Mouse (Mus musculus): ENCODE data around the gene Agtrap.

GRCm38 (mm10) chr4:148122694-148123066 lies 34.8 kb upstream of the Agtrap start:
- TF ChIP-seq EP300 (IDR thresholded peaks at IDR 0.05; ENCODE audit: low read depth): no peak
- no peak for TF ChIP-seq CTCF (IDR thresholded peaks at IDR 0.05; ENCODE audit: low read depth)
